Mouse (Mus musculus): ENCODE measurements around the gene Cavin3. TPM values are rescaled to one million over a fixed set of nuclear protein-coding genes. Genes with fewer than 3 reads are reported as not detected.

The Cavin3 gene
- polyA plus RNA-seq (2012), result not detected in 2 replicates

DNA sequence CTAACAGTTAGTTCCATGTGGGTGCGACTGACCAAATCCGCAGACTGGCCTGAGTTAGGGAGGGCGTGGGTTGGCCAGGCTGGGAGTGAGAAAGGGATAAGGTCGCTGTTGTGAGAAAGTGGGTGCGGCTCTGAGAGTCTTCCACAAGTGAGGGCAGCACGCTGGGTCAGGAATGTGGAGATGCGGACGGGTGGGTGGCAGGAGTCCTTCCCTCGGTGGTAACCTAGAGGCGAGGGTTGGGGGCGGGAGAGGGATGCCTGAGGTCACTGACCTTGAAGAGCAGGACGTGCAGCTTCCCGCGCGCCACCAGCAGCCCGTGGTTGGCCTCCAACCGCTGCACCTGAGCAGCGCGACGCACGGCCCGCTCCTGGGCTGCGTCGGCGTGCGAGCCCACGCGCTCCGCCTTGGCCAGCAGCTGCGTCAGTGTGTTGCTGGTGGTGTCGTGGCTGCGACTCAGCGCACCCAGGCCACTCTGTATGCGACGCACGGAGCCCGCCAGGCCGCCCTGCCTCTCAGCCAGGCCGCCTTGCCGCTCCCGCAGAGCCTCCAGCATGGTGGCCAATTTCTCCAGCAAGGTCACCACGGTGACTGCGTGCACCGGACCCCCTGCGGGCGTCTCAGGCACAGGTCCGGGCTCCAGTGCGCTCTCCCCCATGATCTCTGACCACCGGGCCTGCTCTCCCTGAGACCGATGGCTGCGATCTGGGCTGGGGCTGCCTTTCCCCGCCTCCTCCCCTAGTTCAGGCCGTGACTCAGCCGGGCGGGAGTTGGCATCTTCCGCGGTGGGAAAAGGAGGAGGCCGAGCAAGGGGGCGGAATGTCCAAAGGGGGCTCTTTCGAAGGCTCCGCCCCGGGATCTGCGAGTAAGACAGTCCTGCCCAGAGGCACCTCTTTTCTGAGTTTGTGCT, at the start of gene Cavin3:
Gene Cavin3, minus strand, starts transcription at position 796 of the 907 bp plus-strand sequence.
- TF ChIP-seq GATA1 (IDR thresholded peaks at IDR 0.05; ENCODE audit: low read length), result no peak

DNA sequence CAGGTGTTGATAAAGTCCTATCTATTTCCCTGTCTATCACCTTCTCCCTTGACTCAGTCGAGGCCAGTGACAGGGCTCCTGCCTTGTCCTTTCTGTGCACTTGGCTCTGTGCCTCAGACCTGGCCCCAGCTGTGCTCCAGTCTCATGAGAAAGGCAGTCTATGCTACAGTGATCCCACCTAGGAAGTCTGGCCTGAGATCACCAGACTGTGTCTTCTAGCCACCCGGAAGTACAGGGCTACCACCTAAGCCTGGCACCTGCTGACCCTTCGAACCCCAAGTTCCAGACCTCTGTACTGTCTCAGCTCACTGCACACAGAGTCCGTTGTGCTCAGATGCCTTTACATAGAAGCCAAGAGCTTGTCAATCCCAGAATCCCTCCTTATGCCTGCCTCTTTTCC, 46.0 kb upstream of the Cavin3 start:
- no peak for TF ChIP-seq GATA1 (IDR thresholded peaks at IDR 0.05; ENCODE audit: low read length)

DNA sequence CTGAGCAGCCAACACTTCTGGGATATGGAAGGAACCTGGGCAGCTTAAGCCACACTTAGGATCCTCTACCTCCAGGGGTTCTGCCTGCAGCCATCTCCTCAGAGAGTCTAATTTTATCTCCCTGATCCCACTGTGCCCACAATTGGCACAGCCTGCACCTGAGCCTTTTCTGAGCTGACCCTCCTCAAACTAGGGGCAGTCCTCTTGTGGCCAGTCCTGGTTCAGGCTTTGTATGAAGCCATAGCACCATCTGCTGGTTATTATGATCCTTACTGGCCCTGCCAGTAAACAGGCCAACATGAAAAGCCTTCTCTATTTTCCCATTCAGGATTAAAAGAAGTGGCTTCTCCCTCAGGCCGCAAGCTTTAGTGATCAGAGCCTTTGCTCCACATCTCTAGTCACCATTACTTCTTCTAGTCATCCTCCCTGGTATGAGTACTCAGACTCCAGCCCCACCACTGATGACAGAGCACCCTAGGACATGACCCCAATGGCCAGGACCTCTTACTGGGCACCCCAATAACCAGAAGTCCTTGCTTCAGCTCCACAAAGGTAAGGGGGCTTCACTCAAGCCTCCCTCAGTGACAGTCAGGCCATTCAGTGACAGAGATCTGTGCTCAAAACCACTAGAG, 45.3 kb upstream of the Cavin3 start:
- no peak for TF ChIP-seq GATA1 (IDR thresholded peaks at IDR 0.05; ENCODE audit: low read length)

DNA sequence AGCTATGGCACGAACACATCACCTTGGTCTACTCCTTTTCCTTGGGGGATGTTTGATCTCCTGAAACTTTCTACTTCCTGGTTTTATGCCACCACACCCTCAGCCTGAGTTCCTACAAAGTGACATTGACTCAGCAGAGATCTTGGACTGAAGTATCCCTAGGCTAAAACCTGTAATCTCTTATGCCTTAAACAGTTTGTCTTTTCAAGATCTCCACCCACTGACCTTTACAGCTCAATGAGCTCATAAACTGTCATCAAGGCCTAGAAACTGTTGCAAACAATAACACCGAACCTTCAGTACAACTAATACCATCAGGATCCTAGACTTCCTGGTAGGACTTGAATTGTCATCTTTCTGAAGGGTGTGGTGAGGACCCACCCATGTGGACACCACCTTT, 42.1 kb upstream of the Cavin3 start:
- TF ChIP-seq GATA1 (IDR thresholded peaks at IDR 0.05; ENCODE audit: low read length), result no peak

DNA sequence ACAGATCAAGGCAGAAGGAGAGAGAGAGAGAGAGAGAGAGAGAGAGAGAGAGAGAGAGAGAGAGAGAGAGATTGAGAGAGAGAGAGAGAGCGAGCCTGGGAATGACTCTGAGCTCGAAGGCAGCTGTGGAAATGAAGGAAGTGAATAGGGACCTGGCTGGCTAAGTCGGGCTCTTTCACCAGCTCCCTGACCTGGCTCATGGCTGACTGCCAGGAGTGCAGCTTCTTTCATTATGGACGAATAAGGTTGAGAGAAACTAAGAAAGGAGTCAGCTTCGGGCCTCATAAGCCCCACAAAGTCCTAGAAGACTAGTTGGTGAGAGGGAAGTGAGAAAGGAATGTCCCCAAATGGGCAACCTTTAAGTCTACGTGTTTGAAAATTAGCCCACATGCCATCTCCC, 38.1 kb upstream of the Cavin3 start:
- no peak for TF ChIP-seq GATA1 (IDR thresholded peaks at IDR 0.05; ENCODE audit: low read length)

DNA sequence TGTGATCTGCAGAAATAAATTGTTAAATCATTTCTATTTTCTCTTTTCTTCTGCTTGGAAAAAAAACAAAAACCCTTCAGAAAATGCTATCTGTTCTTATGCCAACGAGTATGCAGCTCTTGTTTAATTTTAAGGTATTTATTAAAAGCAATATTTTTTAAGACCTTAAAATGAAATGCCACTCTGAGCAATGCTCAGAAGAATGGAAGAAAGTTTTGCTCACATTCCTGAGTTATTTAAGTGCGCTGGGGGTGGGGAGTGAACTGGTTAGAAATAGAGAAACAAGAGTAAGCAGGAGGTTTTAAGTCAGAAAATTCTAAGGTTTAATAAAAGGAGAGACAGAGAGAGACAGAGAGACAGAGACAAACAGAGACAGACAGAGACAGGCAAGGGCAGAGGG, 37.7 kb upstream of the Cavin3 start:
- TF ChIP-seq GATA1 (IDR thresholded peaks at IDR 0.05; ENCODE audit: low read length), result no peak

DNA sequence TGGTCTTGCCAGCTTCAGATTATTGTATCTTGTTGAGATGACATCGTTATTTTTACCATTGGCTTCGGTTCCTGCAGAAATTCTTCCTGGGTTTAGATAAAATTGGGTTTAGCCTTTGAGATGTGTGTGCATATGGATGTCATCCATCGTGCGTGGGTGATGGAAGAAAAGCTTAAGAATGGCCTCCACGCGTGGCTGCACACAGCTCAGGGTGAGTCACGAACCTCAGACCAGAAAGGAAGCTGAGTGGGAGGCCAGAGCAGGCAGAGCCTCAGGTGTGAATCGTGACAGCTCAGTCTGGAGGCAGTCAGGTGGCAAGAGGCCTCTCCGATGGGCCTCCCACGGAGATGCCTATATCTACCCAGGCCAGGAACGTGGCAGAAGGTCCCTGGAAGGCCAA, 37.2 kb upstream of the Cavin3 start:
- TF ChIP-seq GATA1 (IDR thresholded peaks at IDR 0.05; ENCODE audit: low read length), result no peak

DNA sequence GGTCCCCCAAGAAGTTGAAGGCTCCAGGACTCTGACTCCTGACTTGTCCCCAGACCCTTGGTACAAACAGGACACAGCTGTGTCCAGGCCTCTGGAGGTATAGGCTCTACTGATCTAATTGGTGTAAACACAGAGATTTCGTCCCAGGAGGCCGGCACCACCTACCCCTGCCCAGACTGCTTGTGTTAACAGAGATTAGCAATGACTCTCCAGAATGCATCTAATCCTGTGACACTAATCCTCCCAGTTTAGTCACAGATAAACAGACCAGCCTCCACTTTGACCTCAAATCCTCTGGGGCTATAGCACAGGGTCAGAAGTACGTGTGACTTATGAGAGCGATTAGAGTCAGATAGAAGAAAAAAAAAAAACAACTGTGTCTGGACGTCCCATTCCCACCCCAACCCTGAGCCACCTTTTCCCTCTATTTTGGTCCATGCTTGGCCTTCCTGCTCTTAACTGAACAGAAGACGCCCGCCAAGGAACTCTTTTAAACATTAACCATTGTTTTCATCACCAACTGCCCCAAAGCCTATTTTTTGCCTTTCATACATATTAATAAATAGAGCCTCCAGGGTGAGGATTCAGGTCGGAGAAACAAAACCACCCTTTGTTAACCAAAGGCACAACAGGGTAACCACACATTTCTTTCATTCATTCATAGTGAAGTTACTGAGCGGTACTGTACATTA, 34.7 kb upstream of the Cavin3 start:
- TF ChIP-seq GATA1 (IDR thresholded peaks at IDR 0.05; ENCODE audit: low read length), result no peak

DNA sequence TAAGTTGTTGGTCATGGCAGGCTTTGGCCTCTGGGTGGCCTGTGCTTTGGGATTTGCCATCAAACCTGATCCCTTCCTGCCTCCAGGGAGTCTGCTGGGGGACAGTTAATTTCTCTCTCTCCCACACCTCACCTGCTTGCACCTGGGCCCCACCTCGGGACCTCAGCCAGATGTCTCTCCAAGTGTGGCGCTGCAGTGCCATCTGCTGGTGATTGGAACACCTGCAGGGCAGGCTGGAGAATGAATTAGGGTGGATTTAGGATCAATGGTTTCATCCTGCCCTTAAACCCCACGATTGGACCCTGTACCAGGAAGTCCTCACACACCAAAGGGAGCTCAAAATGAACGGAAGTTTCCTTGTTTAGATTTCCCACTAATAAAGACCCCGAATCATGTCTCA, 33.1 kb upstream of the Cavin3 start:
- TF ChIP-seq GATA1 (IDR thresholded peaks at IDR 0.05; ENCODE audit: low read length), result no peak

DNA sequence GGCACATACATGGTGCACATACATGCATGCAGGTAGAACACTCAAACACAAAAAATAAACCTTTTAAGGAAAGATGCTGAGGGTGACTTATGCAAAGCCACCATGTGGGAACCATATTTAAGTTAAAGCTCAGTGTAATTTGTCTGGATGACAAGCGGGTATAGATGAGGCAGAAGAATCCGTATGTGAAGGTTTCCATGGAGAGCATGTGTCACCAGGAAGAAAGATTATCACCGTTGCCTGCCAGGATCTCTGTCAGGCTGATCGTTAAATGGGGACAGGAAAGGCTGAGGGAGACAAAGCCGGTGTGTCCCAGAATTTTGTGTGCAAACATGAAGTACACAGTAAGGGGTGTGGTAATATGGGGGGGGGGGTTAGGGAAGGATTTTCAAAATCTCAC, 32.5 kb upstream of the Cavin3 start:
- TF ChIP-seq GATA1 (IDR thresholded peaks at IDR 0.05; ENCODE audit: low read length), result no peak

DNA sequence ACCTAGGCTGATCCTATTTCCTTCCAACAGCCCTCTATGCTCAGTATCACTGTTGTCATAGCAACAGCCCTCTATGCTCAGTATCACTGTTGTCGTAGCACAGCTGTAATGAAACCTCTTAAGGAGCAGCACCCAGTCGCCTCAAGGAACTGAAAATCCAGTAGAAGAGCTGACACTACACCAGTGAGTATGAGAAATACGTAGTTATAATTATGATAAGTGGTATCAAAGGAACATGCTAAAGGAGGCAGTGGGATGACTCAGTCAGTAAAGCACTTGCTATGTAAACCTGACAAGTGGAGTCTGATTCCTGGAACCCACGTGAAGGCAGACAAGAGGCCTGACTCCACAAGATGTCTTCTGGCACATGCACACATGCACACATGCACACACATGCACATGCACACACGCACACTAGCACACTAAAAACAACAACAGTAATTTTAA, 31.8 kb upstream of the Cavin3 start:
- TF ChIP-seq GATA1 (IDR thresholded peaks at IDR 0.05; ENCODE audit: low read length), result no peak

DNA sequence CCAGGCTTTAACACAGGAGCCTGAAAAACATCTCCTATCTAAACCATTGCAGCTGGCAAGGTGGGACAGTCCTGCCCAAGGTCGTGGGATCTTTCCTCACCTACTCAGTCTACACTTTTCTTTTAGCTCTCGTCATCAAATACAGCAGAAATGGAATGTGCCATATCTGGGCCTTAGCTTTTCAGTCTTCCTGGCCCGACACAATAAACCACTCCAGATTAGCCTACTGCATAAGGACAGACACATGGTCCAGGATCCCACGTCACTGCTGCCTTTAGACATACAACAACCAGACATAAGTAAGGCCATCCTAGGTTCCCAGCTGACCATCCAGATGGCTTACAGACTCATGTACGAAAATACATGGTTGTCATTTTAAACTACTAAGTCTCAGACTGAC, 28.0 kb upstream of the Cavin3 start:
- TF ChIP-seq GATA1 (IDR thresholded peaks at IDR 0.05; ENCODE audit: low read length), result no peak

DNA sequence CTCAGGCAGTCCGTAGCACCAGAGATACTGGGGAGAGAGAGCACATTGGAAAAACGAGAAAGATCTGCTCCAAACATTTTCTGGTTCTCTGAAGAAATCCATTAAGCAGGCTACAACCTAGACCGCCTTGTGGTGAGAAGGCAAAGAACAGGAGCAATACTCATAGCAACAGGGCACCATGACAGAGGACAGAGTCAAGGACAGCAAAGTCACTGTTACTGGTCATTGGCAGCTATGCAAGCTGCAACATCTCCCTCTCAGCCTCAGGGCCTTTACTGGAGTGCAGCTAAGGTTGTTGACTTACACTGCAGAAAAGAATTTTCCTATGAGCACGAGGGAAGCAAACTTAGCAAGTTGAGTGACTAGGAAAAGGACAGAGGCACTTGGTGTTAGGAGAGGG, 25.2 kb upstream of the Cavin3 start:
- no peak for TF ChIP-seq GATA1 (IDR thresholded peaks at IDR 0.05; ENCODE audit: low read length)

DNA sequence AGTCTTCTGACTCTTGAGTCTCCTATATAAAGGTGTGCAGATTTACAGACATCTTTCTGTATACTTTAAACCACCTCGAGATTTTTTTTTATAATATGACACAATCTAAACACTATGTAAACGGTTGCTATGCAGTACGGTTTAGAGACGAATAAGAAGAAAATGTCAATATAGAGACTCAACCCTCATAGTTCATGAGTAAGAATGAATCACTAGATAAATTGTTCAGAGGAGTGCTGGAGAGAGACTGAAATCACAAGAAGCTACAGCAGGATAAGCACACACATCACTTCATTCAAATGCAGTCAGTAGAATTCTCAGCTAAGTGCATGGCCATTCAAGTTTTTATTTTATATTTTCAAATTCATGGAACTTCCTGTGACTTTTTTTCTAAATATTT, 19.9 kb upstream of the Cavin3 start:
- TF ChIP-seq GATA1 (IDR thresholded peaks at IDR 0.05; ENCODE audit: low read length), result no peak

DNA sequence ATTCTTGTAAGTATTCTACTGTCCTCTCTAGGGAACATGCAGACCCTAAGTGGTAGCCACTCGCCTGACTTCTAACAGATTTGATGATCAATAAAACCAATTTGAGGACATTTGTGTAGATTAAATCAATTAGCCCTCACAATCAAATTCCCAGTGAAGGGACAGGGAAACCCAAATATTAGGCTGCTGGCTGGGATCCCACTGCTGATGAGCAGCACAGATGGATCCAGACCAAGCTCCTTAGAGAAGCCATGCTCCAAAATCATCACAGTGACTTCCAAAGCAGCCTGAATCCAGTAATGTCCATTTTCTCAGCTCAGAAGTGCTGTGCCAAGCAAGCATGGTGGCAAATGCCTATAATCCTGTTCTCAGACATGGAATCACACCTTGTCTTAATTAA, 17.6 kb upstream of the Cavin3 start:
- no peak for TF ChIP-seq GATA1 (IDR thresholded peaks at IDR 0.05; ENCODE audit: low read length)

DNA sequence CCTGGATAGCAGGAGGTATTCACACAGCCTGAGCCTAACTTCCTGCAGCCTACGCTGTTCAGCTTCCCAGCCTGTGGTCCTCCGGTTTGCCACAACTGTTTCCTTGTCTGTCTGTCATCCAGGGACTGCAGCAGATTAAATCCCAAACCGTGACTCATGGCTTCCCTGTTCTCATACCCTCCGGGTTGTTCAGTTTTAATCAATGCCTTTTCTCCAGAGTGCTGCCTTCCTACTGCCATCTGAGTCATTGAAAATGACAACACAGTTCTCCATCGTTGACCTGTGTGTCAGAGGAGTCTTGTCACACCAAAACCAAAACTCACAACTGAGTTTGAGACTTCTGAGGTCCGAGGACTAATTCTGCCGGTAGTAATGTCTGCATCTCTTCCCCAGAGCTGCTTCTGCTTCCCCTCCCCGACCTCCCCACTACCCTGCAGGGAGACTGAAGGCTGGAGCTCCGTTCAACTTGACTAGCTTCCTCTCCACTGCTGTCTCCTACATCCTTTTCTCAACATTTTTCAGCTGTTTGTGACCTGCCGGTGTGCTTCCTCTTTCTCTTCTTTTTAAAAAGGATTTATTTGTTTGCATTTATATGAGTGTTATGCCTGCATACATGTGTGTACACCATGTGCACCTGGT, 16.9 kb upstream of the Cavin3 start:
- TF ChIP-seq GATA1 (IDR thresholded peaks at IDR 0.05; ENCODE audit: low read length), result no peak

Data from G1E-ER4 (cell line).